Mouse (Mus musculus): ENCODE data around the gene Nampt.
"Not testable (repeated sequence)": the region's sequence is repeated elsewhere in the genome, so short reads cannot be mapped to it uniquely, and the experiment has no call there.

Gene Nampt

DNA sequence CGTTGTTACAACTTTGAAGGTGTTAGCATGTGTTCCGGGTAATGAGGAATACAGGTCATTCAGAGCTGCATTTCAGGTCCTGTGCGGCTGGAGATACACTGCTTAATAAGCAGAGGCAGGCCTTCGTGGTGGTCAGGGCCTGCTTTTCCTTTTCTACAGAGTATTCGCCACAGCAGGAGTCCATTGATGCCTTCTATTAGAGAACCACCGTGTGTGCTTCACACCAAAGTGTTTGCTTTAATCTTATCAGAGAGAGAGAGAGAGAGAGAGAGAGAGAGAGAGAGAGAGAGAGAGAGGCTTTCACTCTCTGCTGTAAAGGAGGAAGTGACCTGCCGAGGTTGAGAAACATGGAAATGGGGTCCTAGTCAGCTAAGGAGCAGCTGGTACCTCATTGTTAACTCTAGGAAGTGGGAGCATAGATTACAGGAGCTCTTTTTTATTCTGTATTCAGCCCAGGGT is 22.1 kb downstream of the Nampt start:
- DNase-seq (ENCODE audit: low spot score in 2 of 2) = no peak

DNA sequence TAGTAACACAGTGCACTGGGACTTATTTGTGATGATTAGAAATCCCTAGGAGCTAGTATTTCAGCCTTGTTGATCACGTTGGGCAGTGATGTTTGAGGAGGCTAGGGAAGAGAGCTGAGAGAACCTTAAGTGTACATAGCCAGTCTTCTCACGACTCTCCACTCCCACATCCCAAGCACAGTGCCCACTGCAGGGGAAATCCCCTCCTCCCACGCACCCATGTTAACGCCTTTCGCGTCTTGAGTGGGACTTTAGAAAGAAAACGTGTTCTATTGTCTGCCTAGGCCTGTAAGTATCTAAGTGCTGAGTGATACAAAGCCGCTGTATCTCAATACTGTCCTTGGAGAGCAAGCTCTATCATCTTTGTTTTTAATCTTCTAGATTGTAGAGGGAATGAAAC is 27.0 kb downstream of the Nampt start:
- DNase-seq (ENCODE audit: low spot score in 2 of 2) = no peak

DNA sequence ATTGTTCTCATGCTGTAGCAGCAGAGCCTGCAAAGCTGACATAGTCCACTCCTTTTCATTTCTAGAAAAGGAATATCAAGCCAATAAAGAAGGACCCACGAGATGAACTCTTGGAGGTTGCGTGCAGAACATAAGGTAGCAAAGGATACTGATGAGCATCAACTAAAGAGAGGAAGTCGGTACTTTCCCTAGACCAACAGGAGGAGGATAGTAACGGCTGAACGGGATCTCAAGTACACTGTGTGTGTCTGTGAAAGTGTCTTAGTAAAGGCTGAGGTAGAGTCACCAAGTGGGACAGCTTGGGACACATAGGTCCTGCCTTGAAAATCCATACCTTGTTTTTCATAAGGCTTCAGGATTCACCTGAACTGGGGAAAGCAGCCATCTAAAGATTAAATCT is 34.4 kb downstream of the Nampt start:
- DNase-seq (ENCODE audit: low spot score in 2 of 2) = no peak

DNA sequence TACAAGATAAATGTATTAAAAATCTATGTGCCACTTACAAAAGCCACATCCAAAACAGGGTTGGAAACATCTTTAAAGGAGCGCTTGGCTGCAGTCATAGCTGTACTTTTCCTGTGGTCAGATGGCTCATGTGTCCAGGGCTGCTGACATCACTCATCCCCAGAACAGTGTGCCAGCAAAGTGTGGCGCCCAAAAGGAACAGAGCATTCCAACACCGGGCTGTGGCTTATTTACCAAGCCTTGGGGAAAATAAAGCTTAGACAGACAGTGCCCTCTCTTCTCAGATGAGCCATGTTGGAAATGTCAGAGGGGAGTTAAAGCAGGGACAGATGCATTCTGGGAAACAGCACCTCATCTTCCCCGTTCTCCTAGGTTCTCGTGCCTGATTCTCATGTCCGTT is 35.5 kb downstream of the Nampt start:
- DNase-seq (ENCODE audit: low spot score in 2 of 2) = no peak

DNA sequence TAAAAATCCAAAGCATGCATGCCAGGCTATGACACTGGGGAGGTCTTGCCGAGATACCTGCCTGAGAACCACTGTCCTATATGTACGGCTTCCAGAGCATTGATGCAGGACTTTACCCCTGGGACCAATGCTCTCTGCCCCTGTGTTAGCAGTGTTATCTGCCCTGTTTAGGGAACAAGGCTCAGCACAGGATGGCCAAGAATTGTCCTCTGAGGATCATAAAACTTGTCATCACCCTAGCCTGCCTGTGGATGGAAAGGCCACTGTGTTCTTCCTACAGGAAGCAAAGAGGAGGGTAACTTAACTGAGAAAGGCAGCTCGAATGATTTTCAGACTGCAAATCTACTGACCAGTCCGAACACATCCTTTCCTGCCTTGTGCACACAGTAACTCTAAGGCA is 36.1 kb downstream of the Nampt start:
- no peak for DNase-seq (ENCODE audit: low spot score in 2 of 2)

DNA sequence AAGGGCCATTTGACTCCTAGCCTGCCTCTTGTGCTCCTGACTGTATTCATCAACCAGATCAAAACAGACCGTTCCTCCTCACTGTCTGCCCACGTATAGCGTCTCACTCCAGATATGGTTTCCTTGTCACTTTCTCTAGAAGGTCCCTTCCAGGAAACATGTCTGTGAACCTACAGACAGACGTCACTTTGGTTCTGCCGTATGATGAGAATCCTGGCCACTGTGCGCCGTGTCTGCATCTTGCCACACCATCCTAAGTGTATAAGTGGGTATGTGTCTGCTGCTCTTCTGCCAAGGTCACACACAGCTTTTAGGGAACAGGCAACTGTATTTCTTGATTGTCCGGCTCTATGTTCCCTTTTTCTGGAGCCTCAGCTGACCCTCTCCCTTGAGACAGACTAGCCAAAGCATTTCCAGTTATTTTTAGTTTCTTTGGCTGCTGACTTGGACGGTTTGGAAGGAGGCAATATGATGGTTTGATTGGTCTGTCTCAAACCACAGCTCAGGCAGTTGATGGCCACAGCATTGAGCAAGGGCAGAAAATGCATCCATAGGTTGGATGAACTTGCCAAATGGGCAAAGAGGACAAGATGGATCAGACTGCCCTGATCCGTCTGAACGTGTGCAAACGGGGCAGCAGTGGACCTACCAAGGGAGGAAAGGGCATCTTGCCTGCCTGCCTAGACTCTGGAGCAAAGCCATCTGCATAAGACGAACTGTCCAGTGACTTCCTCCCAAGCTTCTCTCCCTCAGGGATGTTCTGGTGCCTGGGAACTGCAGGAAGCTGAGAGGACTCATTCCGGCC is 37.6 kb downstream of the Nampt start:
- no peak for DNase-seq (ENCODE audit: low spot score in 2 of 2)

DNA sequence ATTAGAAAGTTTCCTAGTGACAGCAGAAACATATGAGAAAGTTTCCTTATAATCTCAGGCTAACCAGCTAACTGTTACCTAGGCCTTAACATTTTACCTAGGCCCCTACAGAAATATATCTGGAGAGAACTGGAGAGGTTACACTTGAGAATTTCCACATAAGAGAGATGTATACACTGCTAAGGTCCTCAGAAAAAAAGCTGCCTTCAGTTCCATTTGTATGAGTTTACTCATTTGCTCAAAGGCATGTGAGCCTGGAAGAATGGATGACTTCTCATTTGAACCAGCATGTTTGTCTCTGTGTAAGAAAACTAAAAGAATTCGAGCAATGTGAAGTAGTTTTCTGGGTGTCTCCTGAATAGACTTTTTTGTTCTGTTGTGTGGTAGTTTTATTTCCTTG is 39.1 kb downstream of the Nampt start:
- DNase-seq (ENCODE audit: low spot score in 2 of 2) = no peak

DNA sequence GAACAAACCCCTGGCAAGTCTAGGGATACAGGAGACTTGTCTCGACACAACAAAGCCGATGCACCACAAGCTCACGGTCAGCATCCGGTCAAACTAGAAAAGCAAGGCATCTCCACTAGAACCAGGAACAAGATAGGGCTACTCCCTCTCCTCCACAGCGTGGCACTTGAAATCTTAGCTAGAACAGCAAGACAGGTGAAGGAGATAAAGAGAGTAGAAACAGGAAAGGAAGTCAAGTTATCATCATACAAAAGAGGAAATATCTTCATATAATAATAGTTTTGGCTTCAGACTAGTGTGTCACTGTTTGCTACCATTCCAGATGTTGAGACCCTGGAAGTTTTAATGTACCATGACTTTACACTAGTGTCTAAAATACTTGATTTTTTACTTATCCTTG is 41.5 kb downstream of the Nampt start:
- no peak for DNase-seq (ENCODE audit: low spot score in 2 of 2)

DNA sequence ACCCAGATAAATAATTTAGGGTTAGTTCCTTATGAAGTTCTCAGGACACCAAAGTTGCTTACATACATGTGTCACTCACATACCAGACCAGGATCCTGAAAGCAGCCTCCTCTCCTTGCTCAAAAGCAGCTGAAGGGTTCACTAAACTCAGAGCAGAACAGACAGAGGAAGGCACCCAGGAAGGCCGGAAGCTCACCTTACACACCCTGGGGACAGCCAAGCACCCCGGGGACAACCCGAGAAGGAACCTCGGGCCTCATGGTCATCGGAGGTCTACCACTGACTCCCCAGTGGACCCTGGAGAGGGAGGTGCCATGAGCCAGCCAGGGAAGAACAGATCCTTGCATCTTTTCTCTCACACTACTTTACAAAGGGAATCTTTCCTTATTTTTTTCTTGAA is 51.5 kb downstream of the Nampt start:
- DNase-seq (ENCODE audit: low spot score in 2 of 2) = no peak

DNA sequence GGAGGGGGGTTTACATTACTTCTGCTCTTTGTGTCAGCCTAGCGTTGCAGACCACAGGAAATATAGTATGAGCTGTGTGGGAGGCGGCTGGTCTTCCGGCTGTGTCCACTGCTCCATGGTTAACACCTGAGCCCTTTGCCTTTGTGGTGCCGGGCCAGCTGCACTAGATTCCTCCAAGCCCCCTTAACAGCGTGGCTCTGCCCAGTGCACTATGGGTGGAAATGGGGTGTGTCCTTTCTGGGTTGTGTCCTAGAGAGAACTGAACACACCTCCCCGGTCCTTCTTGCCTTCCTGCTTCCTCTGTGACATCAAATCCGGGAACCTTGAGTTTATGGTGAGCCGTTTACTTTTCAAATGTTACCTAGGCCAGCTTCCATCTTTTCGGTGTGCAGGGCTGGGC is 58.2 kb downstream of the Nampt start:
- no peak for DNase-seq (ENCODE audit: low spot score in 2 of 2)

DNA sequence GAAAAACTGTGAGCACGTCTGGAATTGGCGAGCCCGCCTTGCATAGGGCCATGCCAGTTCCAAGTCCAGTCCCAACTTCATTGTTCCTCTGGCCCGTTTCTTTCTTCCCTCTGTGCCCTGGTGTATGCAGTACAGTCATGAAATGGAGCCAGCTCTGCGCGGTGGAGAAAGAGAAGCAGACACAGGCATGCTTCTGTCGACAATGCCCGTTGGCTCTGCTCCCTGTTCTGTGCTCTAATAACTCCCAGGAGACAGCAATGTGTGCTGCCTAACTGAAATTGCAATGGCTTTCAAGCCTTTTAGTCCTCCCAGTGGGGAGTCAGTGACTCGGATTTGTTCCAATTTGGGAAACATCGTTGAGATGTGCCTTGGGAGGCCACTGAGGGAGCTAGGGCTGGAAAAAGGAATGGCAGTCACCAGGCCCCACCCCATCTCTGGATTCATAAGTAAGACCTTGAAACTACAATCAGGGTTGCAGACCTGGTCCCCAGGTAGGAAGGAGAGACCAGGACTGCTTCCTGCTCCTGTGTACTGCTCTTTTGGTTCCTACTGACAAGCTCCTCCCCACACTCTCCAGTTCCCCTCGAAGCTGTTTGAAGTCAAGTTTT is 58.7 kb downstream of the Nampt start:
- peak; percentile 52 to 57 for DNase-seq (ENCODE audit: low spot score in 2 of 2)

DNA sequence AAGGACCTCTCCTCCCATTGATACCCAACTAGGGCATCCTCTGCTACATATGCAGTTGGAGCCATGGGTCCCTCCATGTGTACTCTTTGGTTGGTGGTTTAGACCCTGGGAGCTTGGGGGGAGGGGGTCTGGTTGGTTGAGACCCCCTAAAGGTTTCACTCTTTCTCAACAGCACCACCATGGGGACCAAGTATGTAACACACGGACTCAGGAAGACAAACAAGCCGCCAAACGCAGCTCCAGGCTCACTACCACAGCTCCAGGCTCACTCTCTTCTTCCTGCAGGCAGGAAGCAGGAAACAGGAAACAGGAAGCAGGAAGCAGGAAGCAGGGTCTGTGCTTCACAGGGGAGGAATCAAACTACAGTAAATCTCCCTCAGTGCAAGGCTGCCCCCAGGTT is 60.0 kb downstream of the Nampt start:
- no peak for DNase-seq (ENCODE audit: low spot score in 2 of 2)

DNA sequence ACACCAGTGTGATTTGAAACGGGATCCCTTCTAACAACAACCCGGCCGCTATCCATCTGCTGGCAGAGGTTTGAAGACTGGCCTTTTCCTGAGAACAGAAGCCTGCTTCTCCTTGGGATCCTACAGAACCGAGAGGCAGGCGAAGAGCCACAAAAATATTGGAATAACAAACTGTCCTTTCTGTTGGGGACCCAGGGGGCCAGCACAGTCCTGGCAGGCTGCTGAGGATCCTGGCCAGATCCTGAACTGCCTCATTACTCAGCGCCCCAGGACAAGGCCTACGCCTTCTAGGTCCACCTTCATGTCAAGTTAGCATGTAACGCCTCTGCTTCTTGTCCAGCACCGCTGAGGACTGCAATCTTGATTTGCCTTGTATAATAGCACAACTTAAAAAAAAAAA is 65.0 kb downstream of the Nampt start:
- no peak for DNase-seq (ENCODE audit: low spot score in 2 of 2)

DNA sequence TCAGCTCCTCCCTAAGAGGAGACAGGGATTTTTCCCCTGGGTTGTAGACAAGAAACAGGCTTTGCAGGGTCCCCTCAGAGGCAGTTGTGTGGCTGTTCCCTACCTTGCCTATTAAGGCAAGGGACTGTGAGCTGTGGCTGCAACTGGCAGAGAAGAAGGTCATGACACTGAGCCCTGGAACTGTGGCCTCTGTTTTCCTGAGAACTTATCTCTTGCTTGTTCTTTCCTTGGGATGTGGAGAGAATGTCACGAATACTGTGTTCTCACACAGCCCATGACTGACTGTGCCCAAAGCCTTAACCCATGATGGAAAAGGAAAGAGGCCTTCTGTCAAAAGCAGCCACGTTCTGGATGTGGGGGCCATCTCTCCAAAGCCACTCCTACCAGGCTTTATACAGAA is 65.7 kb downstream of the Nampt start:
- no peak for DNase-seq (ENCODE audit: low spot score in 2 of 2)

DNA sequence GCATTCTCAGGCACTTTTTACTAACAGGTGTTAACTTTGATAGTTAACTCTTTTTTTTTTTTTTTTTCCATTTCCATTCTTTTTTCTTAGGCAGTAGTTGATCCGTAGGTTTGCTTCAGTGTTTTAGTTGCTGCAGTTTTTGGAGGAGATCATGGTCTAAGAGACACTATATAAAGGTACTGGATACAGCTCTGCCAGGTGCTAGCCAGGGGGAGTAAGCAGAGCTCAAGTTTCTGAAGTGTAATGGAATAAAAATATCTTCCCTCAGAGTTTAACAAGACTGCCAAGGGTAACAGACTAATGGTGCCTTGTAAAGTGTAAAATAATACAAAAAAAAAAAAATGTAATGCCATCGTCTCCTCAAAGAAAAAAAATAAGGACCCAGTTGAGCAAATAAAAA is 67.0 kb downstream of the Nampt start:
- DNase-seq (ENCODE audit: low spot score in 2 of 2) = no peak

DNA sequence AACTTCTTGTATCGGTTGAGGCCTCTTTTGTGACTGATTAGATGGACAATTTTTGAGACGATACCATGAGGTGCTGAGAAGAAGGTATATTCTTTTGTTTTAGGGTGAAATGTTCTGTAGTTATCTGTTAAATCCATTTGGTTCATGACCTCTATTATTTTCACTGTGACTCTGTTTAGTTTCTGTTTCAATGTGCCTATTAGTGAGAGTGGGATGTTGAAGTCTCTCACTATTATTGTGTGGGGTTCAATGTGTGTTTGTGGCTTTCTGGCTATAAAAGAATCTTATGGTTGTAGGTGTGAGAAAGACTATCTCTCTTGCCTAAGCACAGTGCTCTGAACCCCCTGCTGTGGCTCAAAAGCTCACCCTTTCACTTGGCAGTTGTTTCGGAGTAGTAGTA is 68.9 kb downstream of the Nampt start:
- DNase-seq (ENCODE audit: low spot score in 2 of 2) = no peak

DNA sequence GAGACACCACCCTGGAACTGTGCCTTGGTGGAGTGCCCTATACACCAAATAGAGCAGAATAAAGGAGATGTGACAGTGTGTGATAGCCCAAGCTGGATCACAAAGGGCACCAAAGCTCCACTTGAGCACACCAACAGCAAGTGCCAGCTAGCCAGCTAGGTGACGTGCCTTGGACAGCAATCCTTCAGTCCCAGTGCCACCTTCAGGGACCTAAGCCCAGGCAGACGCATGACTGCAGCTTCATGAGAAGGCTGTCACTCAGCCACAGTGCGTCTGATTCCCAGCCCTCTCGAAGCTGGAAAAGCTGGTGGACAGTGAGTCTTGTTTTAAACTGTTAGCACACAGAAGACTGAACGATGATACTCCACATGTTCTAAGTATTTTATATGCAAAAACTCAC is 70.5 kb downstream of the Nampt start:
- DNase-seq (ENCODE audit: low spot score in 2 of 2) = no peak

DNA sequence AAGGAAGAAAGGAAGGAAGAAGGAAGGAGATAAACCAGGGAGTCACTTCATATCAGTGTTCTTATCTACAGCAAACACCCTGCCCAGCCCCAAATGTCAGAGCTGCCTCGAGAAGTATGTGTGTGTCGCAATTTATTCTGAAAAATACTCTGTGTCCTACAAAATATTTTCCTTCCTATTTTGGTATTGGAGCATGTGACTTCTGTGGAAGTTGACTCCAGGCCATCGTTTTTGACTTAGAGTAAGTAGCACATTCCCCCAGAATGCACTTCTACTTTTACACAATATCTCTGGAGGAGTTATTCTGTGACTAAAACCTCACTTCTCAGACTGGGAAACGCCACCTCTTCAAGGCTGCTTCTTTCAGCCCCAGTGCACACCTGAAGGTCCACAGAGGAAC is 71.1 kb downstream of the Nampt start:
- no peak for DNase-seq (ENCODE audit: low spot score in 2 of 2)

DNA sequence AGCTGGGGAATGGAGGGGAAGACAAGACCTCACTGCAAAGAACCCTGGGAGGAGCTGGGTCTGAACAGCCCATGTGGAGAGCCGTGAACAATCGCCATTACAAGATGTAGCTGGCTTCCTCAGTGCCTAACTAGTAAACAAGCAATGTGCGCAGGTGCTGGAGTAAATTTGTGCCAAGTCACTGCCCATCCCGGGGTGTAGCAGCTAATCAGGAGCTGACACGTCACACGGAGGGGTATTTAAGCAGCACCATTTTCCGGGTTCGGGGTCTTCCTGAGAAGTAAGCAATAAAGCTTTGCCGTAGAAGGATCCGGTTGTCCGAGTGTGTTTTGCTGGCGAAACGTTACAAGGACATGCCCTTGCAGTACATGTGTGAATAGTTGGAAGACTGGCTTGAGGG is 71.9 kb downstream of the Nampt start:
- DNase-seq (ENCODE audit: low spot score in 2 of 2) = not testable (repeated sequence)

DNA sequence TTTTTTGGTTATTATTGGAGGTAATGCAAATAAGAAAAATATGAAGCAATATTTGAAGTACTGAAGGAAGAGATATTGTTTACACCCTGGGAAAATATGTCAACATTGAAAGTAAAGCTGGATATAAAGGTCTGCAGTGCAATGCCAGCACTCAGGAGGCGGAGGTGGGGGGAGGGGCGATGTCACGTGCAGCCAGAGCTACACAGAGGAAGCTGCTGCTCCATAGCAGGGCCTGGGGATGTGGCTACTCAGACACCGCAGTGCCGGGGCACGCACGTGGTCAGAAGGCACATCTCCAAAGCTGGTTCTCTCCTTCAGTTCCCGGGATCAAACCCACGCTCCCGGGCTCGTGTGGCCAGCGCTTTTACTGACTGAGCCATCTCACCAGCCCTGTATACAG is 73.9 kb downstream of the Nampt start:
- DNase-seq (ENCODE audit: low spot score in 2 of 2) = no peak

DNA sequence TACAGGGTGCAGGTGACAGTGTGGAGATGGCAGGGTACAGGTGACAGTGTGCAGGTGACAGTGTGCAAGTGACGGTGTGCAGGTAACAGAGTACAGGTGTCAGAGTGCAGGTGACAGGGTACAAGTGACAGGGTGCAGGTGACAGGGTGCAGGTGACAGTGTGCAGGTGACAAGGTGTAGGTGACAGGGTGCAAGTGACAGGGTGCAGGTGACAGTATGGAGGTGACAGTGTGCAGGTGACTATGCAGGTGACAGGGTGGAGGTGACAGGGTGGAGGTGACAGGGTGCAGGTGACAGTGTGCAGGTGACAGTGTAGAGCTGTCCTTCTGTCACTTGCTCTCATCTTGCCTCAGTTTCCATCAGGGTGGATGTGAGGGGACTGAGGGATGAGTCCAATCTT is 76.5 kb downstream of the Nampt start:
- no peak for DNase-seq (ENCODE audit: low spot score in 2 of 2)

DNA sequence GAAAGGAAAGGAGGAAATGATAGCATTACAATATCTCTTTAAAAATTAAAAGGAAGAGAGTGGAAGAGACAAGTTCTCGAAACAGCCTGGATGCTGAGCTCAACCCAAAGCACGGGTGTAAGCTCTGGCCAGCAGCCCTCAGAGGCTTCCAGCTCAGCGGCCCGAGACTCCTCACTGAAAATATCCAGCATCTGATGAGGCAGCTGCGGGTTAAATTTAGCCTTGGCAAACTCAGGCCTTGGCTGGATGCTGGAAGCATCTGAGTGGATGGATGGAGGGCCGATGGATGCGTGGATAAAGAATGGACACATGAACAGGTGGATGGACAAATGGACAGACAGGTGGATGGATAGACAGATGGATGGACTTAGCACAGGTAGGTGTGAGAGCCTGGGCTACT is 77.2 kb downstream of the Nampt start:
- DNase-seq (ENCODE audit: low spot score in 2 of 2) = peak; percentile 64 to 73

DNA sequence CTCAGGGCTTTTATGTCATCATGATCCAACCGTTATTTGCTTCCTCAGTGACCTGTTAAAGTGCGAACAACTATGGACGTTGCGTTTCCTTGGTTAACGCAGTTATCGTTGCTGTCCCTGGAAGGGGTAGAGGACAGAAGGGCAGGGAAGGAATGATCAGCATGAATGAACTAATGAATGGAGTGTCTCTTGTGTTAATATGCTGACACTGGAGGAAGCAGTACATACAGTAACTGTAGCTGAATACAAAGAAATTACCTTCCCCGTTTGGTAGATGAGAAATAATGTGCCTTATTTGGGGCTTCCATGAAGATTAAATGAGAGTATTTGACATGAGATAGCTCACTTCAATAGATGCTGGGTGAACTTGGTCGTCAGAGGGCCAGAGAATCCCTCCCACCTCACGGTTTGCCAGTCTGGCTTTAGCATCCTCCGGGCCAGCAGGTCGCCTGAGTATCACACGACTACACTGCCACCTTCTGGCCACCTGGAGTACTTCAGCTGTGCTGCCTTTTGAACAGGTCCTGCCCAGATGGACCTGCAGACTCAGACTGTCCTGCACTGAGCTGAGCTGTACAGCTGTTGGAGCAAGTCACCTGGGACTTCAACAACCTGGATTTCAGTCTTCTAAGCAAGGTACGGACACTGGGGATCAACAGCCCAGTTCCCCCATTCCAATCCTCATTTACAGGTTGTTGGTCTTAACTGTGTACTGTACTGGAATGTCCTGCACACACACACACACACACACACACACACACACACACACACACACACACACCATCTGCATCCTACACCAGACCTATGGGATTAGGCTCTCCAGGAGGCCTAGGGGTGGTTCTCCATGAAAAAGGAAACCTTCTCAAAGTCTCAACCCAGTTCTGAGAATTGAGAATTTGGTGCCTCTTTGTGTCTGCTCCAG is 78.1 kb downstream of the Nampt start:
- peak; percentile 87 to 90 for DNase-seq (ENCODE audit: low spot score in 2 of 2)
